Mouse (Mus musculus) left cerebral cortex, postnatal 25 days (tissue): Measurements from ENCODE around the gene Pabpn1l. TPM values are rescaled to one million over a fixed set of nuclear protein-coding genes. Genes with fewer than 3 reads are reported as not detected.
A peak's percentile ranks its signal among the peaks of the same experiment; 100 is the strongest.

Source experiments
- DNase-seq, 2 experiments: peaks; one replicate each; pipeline ENCODE4 v3.0.0; 2022; ENCODE audit warnings: low spot score in 2 of 2, mixed read lengths in 1 of 2
- intact Hi-C: fragments of 180-260 bp; cut with DNase I; formaldehyde crosslinking; loops from one replicate; pipeline ENCODE4 v1.15.1; 2025
- total RNA-seq, 2 experiments: library from RNA; stranded (reverse); gene quantifications; 2 replicates each; pipeline ENCODE4 v1.2.3; 2021

The Pabpn1l gene
- total RNA-seq, 2 experiments from 2014 or later, result not detected

- intact Hi-C loops, result no loop called here
- no peak for DNase-seq
These were observed 1.5 kb upstream of the Pabpn1l start for GRCm38 (mm10) chr8:122623844-122624642.

- intact Hi-C loops, result no loop called here
These were observed 2.1 kb downstream of the Pabpn1l start for GRCm38 (mm10) chr8:122620446-122620845.

GRCm38 (mm10) chr8:122618660-122619378 lies 3.7 kb downstream of the Pabpn1l start:
- intact Hi-C loops, result loop anchor here (1.0 to 10.0 kb wide), 2 partner anchors 211 to 446 kb away; partner anchors contain the start of gene Spg7
- no peak for DNase-seq

More at GRCm38 (mm10) chr8:122620446-122620845, 2.1 kb downstream of the Pabpn1l start:
- no peak for DNase-seq

GRCm38 (mm10) chr8:122617947-122618546 lies 4.5 kb downstream of the Pabpn1l start:
- peak; percentile 60 to 64 for DNase-seq
- intact Hi-C loops, result loop anchor here (1.0 to 10.0 kb wide), 2 partner anchors 212 to 447 kb away; partner anchors contain the start of gene Spg7

- DNase-seq, result no peak
- intact Hi-C loops, result loop anchor here (10.0 kb wide), 1 partner anchor 448 kb away; the partner anchor contains the start of gene Spg7
These were observed 6.2 kb downstream of the Pabpn1l start for GRCm38 (mm10) chr8:122616181-122616905.

- DNase-seq, result peak; percentile 93 to 97
- intact Hi-C loops, result loop anchor here (10.0 kb wide), 1 partner anchor 453 kb away; the partner anchor contains the start of gene Spg7
These were observed 11.0 kb downstream of the Pabpn1l start, which contains the start of the genes Galns and Trappc2l for GRCm38 (mm10) chr8:122611295-122612133. Gene Galns, minus strand, starts transcription at chr8:122611463. Gene Trappc2l, plus strand, starts transcription at chr8:122611640.

GRCm38 (mm10) chr8:122610612-122611277 lies 11.8 kb downstream of the Pabpn1l start:
- intact Hi-C loops, result loop anchor here (10.0 kb wide), 1 partner anchor 454 kb away; the partner anchor contains the start of gene Spg7
- no peak for DNase-seq

GRCm38 (mm10) chr8:122610209-122610608 lies 12.3 kb downstream of the Pabpn1l start:
- intact Hi-C loops, result loop anchor here (10.0 kb wide), 1 partner anchor 455 kb away; the partner anchor contains the start of gene Spg7
- DNase-seq, result no peak

- no peak for DNase-seq
- intact Hi-C loops, result loop anchor here (5.0 kb wide), 1 partner anchor 105 kb away; no protein-coding TSS in a partner anchor
These were observed 15.7 kb downstream of the Pabpn1l start for GRCm38 (mm10) chr8:122606810-122607209.

GRCm38 (mm10) chr8:122605367-122605766 lies 17.2 kb downstream of the Pabpn1l start:
- intact Hi-C loops, result loop anchor here (5.0 kb wide), 1 partner anchor 103 kb away; no protein-coding TSS in a partner anchor
- DNase-seq, result peak in 1 of 2 experiments; percentile 42

GRCm38 (mm10) chr8:122604640-122605039 lies 17.9 kb downstream of the Pabpn1l start:
- intact Hi-C loops, result loop anchor here (5.0 kb wide), 1 partner anchor 102 kb away; no protein-coding TSS in a partner anchor
- no peak for DNase-seq

GRCm38 (mm10) chr8:122600666-122601065 lies 21.9 kb downstream of the Pabpn1l start:
- intact Hi-C loops, result no loop called here
- DNase-seq, result no peak

GRCm38 (mm10) chr8:122596031-122596430 lies 26.5 kb downstream of the Pabpn1l start:
- DNase-seq, result no peak
- intact Hi-C loops, result no loop called here

GRCm38 (mm10) chr8:122593783-122594507 lies 28.6 kb downstream of the Pabpn1l start:
- DNase-seq, result no peak
- intact Hi-C loops, result no loop called here

GRCm38 (mm10) chr8:122593240-122593639 lies 29.3 kb downstream of the Pabpn1l start:
- DNase-seq, result no peak

GRCm38 (mm10) chr8:122586749-122587148 lies 35.8 kb downstream of the Pabpn1l start:
- DNase-seq, result no peak
- intact Hi-C loops, result no loop called here

More at GRCm38 (mm10) chr8:122593240-122593639, 29.3 kb downstream of the Pabpn1l start:
- intact Hi-C loops, result no loop called here

GRCm38 (mm10) chr8:122586171-122586570 lies 36.4 kb downstream of the Pabpn1l start:
- no peak for DNase-seq
- intact Hi-C loops, result no loop called here
